Mouse (Mus musculus): ENCODE measurements around the gene Pde4dip. TPM values are rescaled to one million over a fixed set of nuclear protein-coding genes. Genes with fewer than 3 reads are reported as not detected.

The Pde4dip gene
- 54.7 and 64.1 TPM in 2 replicates for polyA plus RNA-seq (2012; ENCODE audit: insufficient read depth, insufficient read length, missing spikeins)

GRCm38 (mm10) chr3:97888168-97888901 is at the start of gene Pde4dip:
Gene Pde4dip, minus strand, starts transcription at chr3:97888707.
- no peak within 1 kb of the TSS for H3K4me3 ChIP-seq (ENCODE audit: insufficient read depth, low read depth, low read length)
- no peak within 1 kb of the TSS for H3K27ac ChIP-seq (replicated peaks; ENCODE audit: low read depth, low read length)
- no peaks in the 10 kb centered on the region for H3K4me1 ChIP-seq (ENCODE audit: control insufficient read depth, insufficient read depth, insufficient read length, low read length)

- Histone ChIP-seq H3K4me3 (ENCODE audit: insufficient read depth, low read depth, low read length) (no peak overlapping the region), H3K27ac (replicated peaks; ENCODE audit: low read depth, low read length) (no peak overlapping the region), H3K4me1 (ENCODE audit: control insufficient read depth, insufficient read depth, insufficient read length, low read length) (peaks cover 3% of the 10 kb centered on the region)
Observed at GRCm38 (mm10) chr3:97937945-97938266, 49.4 kb upstream of the Pde4dip start.

- Histone ChIP-seq H3K4me3 (ENCODE audit: insufficient read depth, low read depth, low read length) (no peak overlapping the region), H3K27ac (replicated peaks; ENCODE audit: low read depth, low read length) (no peak overlapping the region), H3K4me1 (ENCODE audit: control insufficient read depth, insufficient read depth, insufficient read length, low read length) (peaks cover 3% of the 10 kb centered on the region)
Observed at GRCm38 (mm10) chr3:97937068-97937944, 48.8 kb upstream of the Pde4dip start.

- Histone ChIP-seq H3K4me1 (ENCODE audit: control insufficient read depth, insufficient read depth, insufficient read length, low read length) (no peaks in the 10 kb centered on the region; the same call in 1 of the 2 replicates), H3K27ac (replicated peaks; ENCODE audit: low read depth, low read length) (no peak overlapping the region), H3K4me3 (ENCODE audit: insufficient read depth, low read depth, low read length) (no peak overlapping the region)
Observed at GRCm38 (mm10) chr3:97934331-97935300, 46.1 kb upstream of the Pde4dip start.

- H3K4me3 ChIP-seq (ENCODE audit: insufficient read depth, low read depth, low read length), result no peak overlapping the region
- H3K27ac ChIP-seq (replicated peaks; ENCODE audit: low read depth, low read length), result 0 out of 2 replicates have a peak overlapping the region, but pooled peaks have one; percentile 49
- no peaks in the 10 kb centered on the region; the same call in 1 of the 2 replicates for H3K4me1 ChIP-seq (ENCODE audit: control insufficient read depth, insufficient read depth, insufficient read length, low read length)
Observed at GRCm38 (mm10) chr3:97933811-97934210, 45.3 kb upstream of the Pde4dip start.

GRCm38 (mm10) chr3:97933251-97933650 is 44.7 kb upstream of the Pde4dip start:
- no peaks in the 10 kb centered on the region; the same call in 1 of the 2 replicates for H3K4me1 ChIP-seq (ENCODE audit: control insufficient read depth, insufficient read depth, insufficient read length, low read length)
- H3K4me3 ChIP-seq (ENCODE audit: insufficient read depth, low read depth, low read length), result no peak overlapping the region
- H3K27ac ChIP-seq (replicated peaks; ENCODE audit: low read depth, low read length), result 0 out of 2 replicates have a peak overlapping the region, but pooled peaks have one; percentile 49

GRCm38 (mm10) chr3:97932771-97933170 is 44.3 kb upstream of the Pde4dip start:
- Histone ChIP-seq H3K4me1 (ENCODE audit: control insufficient read depth, insufficient read depth, insufficient read length, low read length) (no peaks in the 10 kb centered on the region; the same call in 1 of the 2 replicates), H3K4me3 (ENCODE audit: insufficient read depth, low read depth, low read length) (no peak overlapping the region), H3K27ac (replicated peaks; ENCODE audit: low read depth, low read length) (0 out of 2 replicates have a peak overlapping the region, but pooled peaks have one; percentile 22)

GRCm38 (mm10) chr3:97932131-97932530 is 43.6 kb upstream of the Pde4dip start:
- Histone ChIP-seq H3K4me3 (ENCODE audit: insufficient read depth, low read depth, low read length) (0 out of 2 replicates have a peak overlapping the region, but pooled peaks have one; percentile 12), H3K4me1 (ENCODE audit: control insufficient read depth, insufficient read depth, insufficient read length, low read length) (no peaks in the 10 kb centered on the region; the same call in 1 of the 2 replicates), H3K27ac (replicated peaks; ENCODE audit: low read depth, low read length) (peak overlapping the region; percentile 19; the same call in 1 of the 2 replicates)

- no peaks in the 10 kb centered on the region; the same call in 1 of the 2 replicates for H3K4me1 ChIP-seq (ENCODE audit: control insufficient read depth, insufficient read depth, insufficient read length, low read length)
- H3K27ac ChIP-seq (replicated peaks; ENCODE audit: low read depth, low read length), result peak overlapping the region; percentile 49; the same call in 1 of the 2 replicates
- H3K4me3 ChIP-seq (ENCODE audit: insufficient read depth, low read depth, low read length), result no peak overlapping the region; the same call in 1 of the 2 replicates
Observed at GRCm38 (mm10) chr3:97931310-97931885, 42.9 kb upstream of the Pde4dip start.

GRCm38 (mm10) chr3:97930787-97931158 is 42.3 kb upstream of the Pde4dip start:
- Histone ChIP-seq H3K4me3 (ENCODE audit: insufficient read depth, low read depth, low read length) (no peak overlapping the region), H3K27ac (replicated peaks; ENCODE audit: low read depth, low read length) (no peak overlapping the region), H3K4me1 (ENCODE audit: control insufficient read depth, insufficient read depth, insufficient read length, low read length) (no peaks in the 10 kb centered on the region; the same call in 1 of the 2 replicates)

- no peak overlapping the region for H3K27ac ChIP-seq (replicated peaks; ENCODE audit: low read depth, low read length)
- no peak overlapping the region for H3K4me3 ChIP-seq (ENCODE audit: insufficient read depth, low read depth, low read length)
Observed at GRCm38 (mm10) chr3:97930141-97930786, 41.8 kb upstream of the Pde4dip start.

GRCm38 (mm10) chr3:97928968-97929858 is 40.7 kb upstream of the Pde4dip start:
- Histone ChIP-seq H3K27ac (replicated peaks; ENCODE audit: low read depth, low read length) (no peak overlapping the region), H3K4me3 (ENCODE audit: insufficient read depth, low read depth, low read length) (no peak overlapping the region), H3K4me1 (ENCODE audit: control insufficient read depth, insufficient read depth, insufficient read length, low read length) (no peaks in the 10 kb centered on the region; the same call in 1 of the 2 replicates)

More at GRCm38 (mm10) chr3:97930141-97930786, 41.8 kb upstream of the Pde4dip start:
- H3K4me1 ChIP-seq (ENCODE audit: control insufficient read depth, insufficient read depth, insufficient read length, low read length), result no peaks in the 10 kb centered on the region; the same call in 1 of the 2 replicates

GRCm38 (mm10) chr3:97927322-97927721 is 38.8 kb upstream of the Pde4dip start:
- no peak overlapping the region for H3K4me3 ChIP-seq (ENCODE audit: insufficient read depth, low read depth, low read length)
- no peak overlapping the region for H3K27ac ChIP-seq (replicated peaks; ENCODE audit: low read depth, low read length)
- H3K4me1 ChIP-seq (ENCODE audit: control insufficient read depth, insufficient read depth, insufficient read length, low read length), result no peaks in the 10 kb centered on the region

Measured in brown adipose tissue, adult 24 weeks (tissue).